Mouse (Mus musculus): Measurements from ENCODE around the gene Atf3. TPM values are rescaled to one million over a fixed set of nuclear protein-coding genes. Genes with fewer than 3 reads are reported as not detected.
A peak's percentile ranks its signal among the peaks of the same experiment; 100 is the strongest.

Atf3 gene
- polyA plus RNA-seq, 1 experiment from 2014 or later = 6.5 TPM

DNA sequence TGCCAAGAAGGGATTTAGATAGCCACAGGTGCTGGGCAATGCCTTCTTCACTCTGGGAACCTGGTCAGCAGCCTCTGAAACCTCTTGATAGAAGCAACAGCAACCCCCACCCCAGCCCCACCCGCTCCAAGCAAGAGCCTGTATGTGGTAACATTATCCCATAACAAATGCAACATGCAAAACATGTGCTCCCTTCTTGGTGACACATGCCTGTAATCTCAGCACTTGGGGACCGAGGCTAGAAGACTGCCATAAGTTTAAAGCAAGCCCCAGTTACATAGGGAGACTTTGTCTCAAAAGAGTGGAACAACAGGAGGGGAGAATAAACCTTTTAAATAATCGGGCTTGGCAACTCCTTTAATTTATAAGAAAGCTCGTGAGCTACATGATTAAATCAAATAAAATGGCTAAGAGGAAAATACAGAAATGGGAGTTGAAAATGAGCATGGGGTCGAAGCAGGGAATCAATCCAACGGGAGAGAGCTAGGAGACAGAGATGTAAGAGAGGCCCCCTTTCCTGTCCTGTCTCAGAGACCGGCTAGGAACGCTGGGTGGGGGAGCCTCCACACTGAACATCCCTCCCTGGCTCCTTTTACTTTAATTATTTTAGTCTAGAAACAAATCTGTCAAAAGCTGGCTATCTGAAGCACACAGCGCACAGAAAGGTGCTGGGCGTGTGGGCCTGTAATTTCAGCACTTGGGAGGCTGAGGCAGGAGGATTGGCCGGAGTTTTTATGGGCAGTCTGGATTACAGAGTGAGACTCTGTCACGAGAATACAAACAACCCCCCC is 36.2 kb downstream of the Atf3 start:
- no peaks in the 10 kb centered on the region for H3K4me1 ChIP-seq (replicated peaks; ENCODE audit: control insufficient read depth, insufficient read depth)
- ATAC-seq (ENCODE audit: low FRiP score, low TSS enrichment) = no peak
- peak overlapping the region; percentile 53 for H3K4me3 ChIP-seq (ENCODE audit: low read depth, low read length)
- no peaks in the 10 kb centered on the region for H3K36me3 ChIP-seq (ENCODE audit: control insufficient read depth, insufficient read depth, low read length)
- H3K9me3 ChIP-seq (ENCODE audit: control insufficient read depth, low read length) = no peaks in the 10 kb centered on the region
- 52% methylated on average over 12 of the region's 12 CpGs for WGBS
- H3K4me2 ChIP-seq (replicated peaks; ENCODE audit: low read depth) = peak overlapping the region; percentile 91
- no peak overlapping the region for H3K27ac ChIP-seq (replicated peaks)
- TF ChIP-seq EP300 (optimal IDR thresholded peaks at IDR 0.05) (no peak), CTCF (IDR thresholded peaks at IDR 0.05; ENCODE audit: low read depth) (no peak)
- no peaks in the 10 kb centered on the region for H3K27me3 ChIP-seq (ENCODE audit: control insufficient read depth, insufficient read depth, low read length)
- H3K9ac ChIP-seq (ENCODE audit: low read length) = no peak overlapping the region
- no peak for DNase-seq (ENCODE audit: low spot score)

DNA sequence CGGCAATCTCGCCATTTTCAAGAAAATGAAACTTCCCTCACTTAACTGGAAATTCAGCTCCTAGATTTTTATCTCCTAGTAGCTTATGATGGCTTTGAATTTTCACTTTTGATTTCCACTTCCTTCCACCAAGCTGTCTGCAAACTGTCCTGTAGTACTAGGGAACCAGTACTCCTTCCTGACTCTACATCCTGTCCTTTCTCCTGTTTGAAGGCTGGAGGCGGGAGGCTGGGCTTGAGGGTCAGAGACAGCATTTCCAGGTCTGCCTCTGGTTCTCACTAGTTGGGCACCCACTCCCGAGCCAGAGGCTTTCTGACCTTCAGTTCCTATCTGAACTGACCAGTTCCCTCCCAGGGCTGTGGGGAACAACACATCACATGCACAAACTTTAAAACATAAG is 37.4 kb downstream of the Atf3 start:
- H3K36me3 ChIP-seq (ENCODE audit: control insufficient read depth, insufficient read depth, low read length) = no peaks in the 10 kb centered on the region
- no peak for DNase-seq (ENCODE audit: low spot score)
- H3K27me3 ChIP-seq (ENCODE audit: control insufficient read depth, insufficient read depth, low read length) = no peaks in the 10 kb centered on the region
- H3K9me3 ChIP-seq (ENCODE audit: control insufficient read depth, low read length) = no peaks in the 10 kb centered on the region
- ATAC-seq (ENCODE audit: low FRiP score, low TSS enrichment) = no peak
- H3K4me2 ChIP-seq (replicated peaks; ENCODE audit: low read depth) = no peak overlapping the region; the same call in 1 of the 2 replicates
- H3K9ac ChIP-seq (ENCODE audit: low read length) = no peak overlapping the region
- no peak overlapping the region for H3K4me3 ChIP-seq (ENCODE audit: low read depth, low read length)
- TF ChIP-seq EP300 (optimal IDR thresholded peaks at IDR 0.05) = no peak
- no peak for TF ChIP-seq CTCF (IDR thresholded peaks at IDR 0.05; ENCODE audit: low read depth)
- no peak overlapping the region for H3K27ac ChIP-seq (replicated peaks)
- WGBS = 73% methylated on average over 4 of the region's 4 CpGs
- H3K4me1 ChIP-seq (replicated peaks; ENCODE audit: control insufficient read depth, insufficient read depth) = no peaks in the 10 kb centered on the region

DNA sequence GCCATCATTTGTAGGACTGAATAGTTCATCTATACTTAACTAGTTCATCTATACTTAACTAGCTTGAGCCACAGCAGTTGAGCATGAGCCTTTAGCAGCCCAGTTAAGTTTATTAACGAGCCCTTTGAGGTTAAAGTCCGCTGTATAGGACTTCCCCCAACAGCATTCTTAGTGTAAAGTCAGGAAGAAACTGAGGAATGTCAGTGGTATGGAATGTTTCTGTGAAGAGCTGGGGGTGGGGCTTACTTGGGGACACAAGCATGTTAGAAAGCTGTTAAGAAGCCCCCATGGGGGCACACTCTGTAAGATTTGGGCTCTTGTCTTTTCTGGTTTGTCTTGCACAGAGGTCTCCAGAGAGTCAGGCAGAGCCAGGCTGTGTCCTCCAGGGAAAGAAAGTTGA is 38.0 kb downstream of the Atf3 start:
- ATAC-seq (ENCODE audit: low FRiP score, low TSS enrichment) = no peak
- no peaks in the 10 kb centered on the region for H3K9me3 ChIP-seq (ENCODE audit: control insufficient read depth, low read length)
- no peaks in the 10 kb centered on the region for H3K27me3 ChIP-seq (ENCODE audit: control insufficient read depth, insufficient read depth, low read length)
- no peak for DNase-seq (ENCODE audit: low spot score)
- WGBS = 50% methylated on average over 2 of the region's 2 CpGs
- no peaks in the 10 kb centered on the region for H3K4me1 ChIP-seq (replicated peaks; ENCODE audit: control insufficient read depth, insufficient read depth)
- no peak overlapping the region for H3K9ac ChIP-seq (ENCODE audit: low read length)
- H3K4me3 ChIP-seq (ENCODE audit: low read depth, low read length) = no peak overlapping the region
- no peaks in the 10 kb centered on the region for H3K36me3 ChIP-seq (ENCODE audit: control insufficient read depth, insufficient read depth, low read length)
- H3K4me2 ChIP-seq (replicated peaks; ENCODE audit: low read depth) = no peak overlapping the region
- no peak for TF ChIP-seq EP300 (optimal IDR thresholded peaks at IDR 0.05)
- no peak for TF ChIP-seq CTCF (IDR thresholded peaks at IDR 0.05; ENCODE audit: low read depth)
- H3K27ac ChIP-seq (replicated peaks) = no peak overlapping the region

DNA sequence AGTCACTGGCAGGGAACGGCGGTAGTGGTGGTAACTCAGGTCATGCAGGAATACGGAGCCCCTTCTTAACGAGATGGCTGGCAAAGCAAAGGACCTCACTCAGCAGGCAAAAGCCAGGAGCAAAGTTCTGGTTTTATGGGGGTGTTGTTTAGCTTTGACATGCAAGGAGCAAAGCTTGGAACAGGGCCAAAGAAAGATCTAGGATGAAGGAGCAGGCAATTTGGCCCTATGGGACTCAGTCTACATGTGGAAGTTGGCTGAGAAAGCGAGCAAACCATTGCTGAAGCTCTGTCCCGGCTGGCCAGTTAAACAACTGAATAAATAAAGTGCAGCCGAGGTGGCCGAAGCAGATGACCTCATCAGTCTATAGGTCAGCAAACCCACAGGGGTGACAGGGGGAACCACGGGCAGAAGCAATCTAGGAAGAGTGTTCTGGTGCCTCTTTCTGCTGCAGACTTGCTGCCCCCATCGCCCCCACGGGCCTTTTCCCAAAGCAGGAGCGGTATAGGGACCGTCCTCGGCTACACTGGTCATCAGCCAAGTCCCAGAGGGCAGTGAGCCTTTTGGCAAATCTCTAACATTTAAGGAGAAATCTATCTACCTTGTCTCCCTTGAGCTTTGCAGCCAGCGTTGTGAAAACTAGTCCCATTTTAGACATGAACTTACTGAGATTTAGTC is 39.2 kb downstream of the Atf3 start:
- Histone ChIP-seq H3K4me1 (replicated peaks; ENCODE audit: control insufficient read depth, insufficient read depth) (no peaks in the 10 kb centered on the region), H3K4me3 (ENCODE audit: low read depth, low read length) (no peak overlapping the region), H3K9me3 (ENCODE audit: control insufficient read depth, low read length) (no peaks in the 10 kb centered on the region), H3K27ac (replicated peaks) (no peak overlapping the region), H3K27me3 (ENCODE audit: control insufficient read depth, insufficient read depth, low read length) (no peaks in the 10 kb centered on the region), H3K36me3 (ENCODE audit: control insufficient read depth, insufficient read depth, low read length) (no peaks in the 10 kb centered on the region), H3K4me2 (replicated peaks; ENCODE audit: low read depth) (no peak overlapping the region), H3K9ac (ENCODE audit: low read length) (no peak overlapping the region)
- WGBS = 46% methylated on average over 15 of the region's 15 CpGs
- DNase-seq (ENCODE audit: low spot score) = no peak
- ATAC-seq (ENCODE audit: low FRiP score, low TSS enrichment) = no peak
- TF ChIP-seq EP300 (optimal IDR thresholded peaks at IDR 0.05) (no peak), CTCF (IDR thresholded peaks at IDR 0.05; ENCODE audit: low read depth) (no peak)

DNA sequence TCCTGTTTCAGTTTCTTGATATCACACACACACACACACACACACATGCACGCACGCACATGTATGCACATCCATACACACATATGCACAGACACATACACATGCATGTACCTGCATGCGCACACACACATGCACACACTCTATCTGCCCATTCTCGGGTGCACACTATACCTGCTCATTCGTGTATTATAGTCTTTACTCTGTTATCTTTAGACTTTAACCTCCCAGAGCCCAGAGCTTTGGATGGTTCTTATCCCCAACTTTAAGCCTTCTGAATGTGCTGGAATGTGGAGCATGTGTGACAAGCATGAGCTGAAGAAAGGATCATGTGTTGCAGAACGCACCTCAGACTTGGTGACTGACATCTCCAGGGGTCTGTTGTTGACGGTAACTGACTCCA is 41.0 kb downstream of the Atf3 start:
- no peaks in the 10 kb centered on the region for H3K27me3 ChIP-seq (ENCODE audit: control insufficient read depth, insufficient read depth, low read length)
- H3K9ac ChIP-seq (ENCODE audit: low read length) = no peak overlapping the region
- H3K9me3 ChIP-seq (ENCODE audit: control insufficient read depth, low read length) = no peaks in the 10 kb centered on the region
- no peak overlapping the region for H3K4me2 ChIP-seq (replicated peaks; ENCODE audit: low read depth)
- DNase-seq (ENCODE audit: low spot score) (no peak), ATAC-seq (ENCODE audit: low FRiP score, low TSS enrichment) (no peak)
- TF ChIP-seq EP300 (optimal IDR thresholded peaks at IDR 0.05) (no peak), CTCF (IDR thresholded peaks at IDR 0.05; ENCODE audit: low read depth) (no peak)
- H3K27ac ChIP-seq (replicated peaks) = no peak overlapping the region
- H3K4me1 ChIP-seq (replicated peaks; ENCODE audit: control insufficient read depth, insufficient read depth) = no peaks in the 10 kb centered on the region
- H3K36me3 ChIP-seq (ENCODE audit: control insufficient read depth, insufficient read depth, low read length) = no peaks in the 10 kb centered on the region
- H3K4me3 ChIP-seq (ENCODE audit: low read depth, low read length) = no peak overlapping the region
- 71% methylated on average over 7 of the region's 7 CpGs for WGBS

DNA sequence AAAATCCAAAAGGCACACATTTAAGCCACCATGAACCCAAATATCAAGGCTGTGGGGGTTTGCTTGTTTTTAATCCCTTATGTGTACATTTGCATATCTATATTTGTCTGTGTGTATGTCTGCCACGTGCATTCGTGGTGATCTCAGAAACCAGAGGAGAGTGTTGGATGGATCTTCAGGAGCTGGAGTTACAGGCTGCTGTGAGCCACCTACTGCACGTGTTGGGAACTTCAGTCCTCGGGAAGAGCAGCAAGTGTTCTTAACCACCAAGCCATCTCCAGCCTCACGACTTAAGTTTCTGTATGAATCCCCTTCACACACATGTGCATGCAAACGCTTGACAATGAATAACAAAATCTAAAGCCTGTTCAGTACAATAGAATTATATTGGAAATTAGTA is 45.4 kb downstream of the Atf3 start:
- no peaks in the 10 kb centered on the region for H3K4me1 ChIP-seq (replicated peaks; ENCODE audit: control insufficient read depth, insufficient read depth)
- H3K36me3 ChIP-seq (ENCODE audit: control insufficient read depth, insufficient read depth, low read length) = no peaks in the 10 kb centered on the region
- no peaks in the 10 kb centered on the region for H3K27me3 ChIP-seq (ENCODE audit: control insufficient read depth, insufficient read depth, low read length)
- TF ChIP-seq EP300 (optimal IDR thresholded peaks at IDR 0.05) (no peak), CTCF (IDR thresholded peaks at IDR 0.05; ENCODE audit: low read depth) (peak; percentile 77)
- H3K4me2 ChIP-seq (replicated peaks; ENCODE audit: low read depth) = no peak overlapping the region
- 10% methylated on average over 6 of the region's 6 CpGs for WGBS
- H3K9me3 ChIP-seq (ENCODE audit: control insufficient read depth, low read length) = no peaks in the 10 kb centered on the region
- ATAC-seq (ENCODE audit: low FRiP score, low TSS enrichment) (no peak), DNase-seq (ENCODE audit: low spot score) (peak; percentile 60)
- no peak overlapping the region for H3K9ac ChIP-seq (ENCODE audit: low read length)
- no peak overlapping the region for H3K27ac ChIP-seq (replicated peaks)
- H3K4me3 ChIP-seq (ENCODE audit: low read depth, low read length) = no peak overlapping the region
